Mouse (Mus musculus) gastrocnemius, postnatal 14 days (tissue): ENCODE results near the gene Zfp451. TPM values are rescaled to one million over a fixed set of nuclear protein-coding genes. Genes with fewer than 3 reads are reported as not detected.
"Not testable (repeated sequence)": the region's sequence is repeated elsewhere in the genome, so short reads cannot be mapped to it uniquely, and the experiment has no call there.

Source experiments
- DNase-seq: peaks from one replicate; pipeline ENCODE4 v3.0.0; 2021; ENCODE audit warnings: mixed read lengths
- intact Hi-C: fragments of 180-260 bp; cut with DNase I; formaldehyde crosslinking; loops from one replicate; pipeline ENCODE4 v1.15.1; 2025; ENCODE audit warnings: low total_unique reads
- long read RNA-seq, 2 experiments: library from polyadenylated mRNA; stranded (forward); transcript quantifications; one replicate each; pipeline ENCODE4 v2.0.0; 2021
- total RNA-seq, 2 experiments: library from RNA; stranded (reverse); gene quantifications; 2 replicates each; pipeline ENCODE4 v1.2.3; 2021

Zfp451 gene
- total RNA-seq, result 10 to 100 TPM; 14.1 TPM
- long read RNA-seq, experiment 1, partial matches to known transcripts, result 1 of 6 reads
- long read RNA-seq, experiment 1, other reads (novel, unspliced or antisense), result 2 of 6 reads
- long read RNA-seq, experiment 2, full-length matches to known transcripts, result 4 of 8 reads
- long read RNA-seq, experiment 2, partial matches to known transcripts, result 0 of 8 reads
- long read RNA-seq, experiment 2, other reads (novel, unspliced or antisense), result 4 of 8 reads

DNA sequence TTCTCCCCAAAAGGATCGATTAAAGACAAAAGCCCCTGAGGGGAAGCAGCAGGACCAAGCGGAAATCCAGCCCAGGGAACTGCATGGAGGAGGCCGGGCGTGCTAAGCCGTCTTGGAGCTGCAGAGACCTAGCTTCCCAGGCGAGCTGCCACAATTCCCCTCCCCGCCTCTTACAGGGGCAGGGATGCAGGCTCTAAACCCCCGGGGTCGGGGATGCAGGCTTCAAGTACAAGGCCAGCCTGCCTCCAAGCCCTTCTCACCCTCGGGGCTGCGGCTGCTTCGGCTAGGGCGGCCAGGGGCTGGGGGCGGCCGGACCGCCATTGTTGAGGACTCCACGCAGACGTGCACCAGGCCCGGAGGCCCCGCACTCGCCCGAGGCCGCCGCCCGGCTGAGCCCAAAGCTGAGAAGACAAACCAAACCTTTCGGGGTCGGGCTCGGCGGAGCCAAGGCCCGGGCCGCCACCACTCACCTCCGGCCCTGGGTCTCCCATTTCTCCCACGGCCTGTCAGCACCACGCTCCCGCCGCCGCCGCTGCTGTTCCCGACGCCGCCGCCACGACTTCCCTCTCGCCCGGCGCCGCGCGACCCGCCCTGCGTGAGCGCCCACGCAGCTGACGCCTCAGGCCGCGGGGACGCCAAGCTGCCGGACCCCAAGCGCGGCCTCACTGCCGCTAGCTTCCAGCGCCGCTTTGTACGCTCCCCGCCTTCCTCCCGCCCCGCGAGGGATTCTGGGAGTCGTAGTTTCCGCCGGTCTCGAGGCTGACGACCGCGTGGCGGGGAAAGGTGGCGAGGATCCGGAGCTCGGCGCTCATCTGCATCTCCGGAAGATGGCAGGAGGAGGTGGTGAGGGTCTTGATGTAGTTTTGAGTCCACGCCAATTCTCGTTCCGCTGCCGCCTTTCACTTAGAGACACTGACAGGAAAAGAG, at the start of gene Zfp451:
Gene Zfp451, minus strand, starts transcription at position 728 of the 927 bp plus-strand sequence.
- intact Hi-C loops, result no loop called here
- peak; percentile 95 for DNase-seq

DNA sequence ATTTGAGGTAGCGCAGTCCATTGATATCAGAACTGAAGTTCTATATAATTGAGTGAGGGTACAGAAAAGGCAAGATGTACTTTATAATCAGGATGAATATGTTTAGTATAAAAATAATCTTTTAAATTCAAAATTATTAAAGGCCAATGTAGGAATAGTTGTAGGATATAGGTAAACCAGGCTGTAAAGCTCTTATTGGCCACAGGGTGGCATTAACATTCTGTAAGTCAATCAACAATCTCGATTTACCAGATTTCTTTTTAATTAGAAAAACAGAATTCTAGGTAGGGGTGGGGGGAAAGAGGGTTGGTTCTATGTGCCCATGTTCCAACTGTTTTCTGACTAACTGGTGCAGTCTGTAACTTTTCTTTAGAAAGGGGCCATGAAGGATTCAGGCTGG, 32.4 kb upstream of the Zfp451 start:
- no peak for DNase-seq
- intact Hi-C loops, result no loop called here

DNA sequence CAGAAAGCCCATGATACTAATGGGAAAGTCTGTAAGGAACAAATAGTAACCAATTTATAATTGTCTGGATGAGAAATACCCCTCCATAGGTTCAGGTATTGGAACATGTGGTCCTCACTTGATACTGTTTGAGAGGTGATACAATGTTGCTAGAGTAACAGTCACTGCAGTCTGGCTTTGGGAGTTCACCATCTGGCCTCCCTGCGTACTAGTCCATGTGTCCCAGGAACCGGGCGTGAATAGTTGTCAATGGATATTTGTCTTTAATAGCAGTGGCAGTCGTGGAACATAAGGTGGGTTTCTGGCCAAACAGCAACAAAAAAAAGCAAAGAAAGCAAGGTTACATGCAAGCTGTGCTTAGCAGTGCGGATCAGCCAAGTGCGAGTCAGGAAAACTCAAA, 29.4 kb upstream of the Zfp451 start:
- no peak for DNase-seq
- intact Hi-C loops, result no loop called here

DNA sequence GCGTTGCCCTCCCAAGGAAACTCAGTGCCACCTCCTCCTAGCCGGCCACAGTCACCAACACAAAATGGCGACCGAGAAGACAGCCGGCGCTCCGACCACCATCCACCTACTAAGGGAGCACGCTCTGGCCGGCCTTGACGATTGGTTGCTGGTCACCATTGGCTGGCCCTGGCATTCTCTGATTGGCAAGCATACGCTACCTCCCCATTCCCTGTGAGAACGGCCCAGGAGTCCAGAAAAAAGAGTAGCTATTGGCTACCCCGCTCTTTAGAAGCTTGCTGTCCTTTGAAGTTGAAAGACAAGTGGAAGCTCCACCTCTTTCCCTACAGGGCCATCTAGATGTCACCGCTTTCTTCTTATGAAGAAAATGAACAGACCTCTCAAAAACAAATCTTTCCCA, 24.6 kb upstream of the Zfp451 start:
- DNase-seq, intact Hi-C loops: not testable (repeated sequence)

DNA sequence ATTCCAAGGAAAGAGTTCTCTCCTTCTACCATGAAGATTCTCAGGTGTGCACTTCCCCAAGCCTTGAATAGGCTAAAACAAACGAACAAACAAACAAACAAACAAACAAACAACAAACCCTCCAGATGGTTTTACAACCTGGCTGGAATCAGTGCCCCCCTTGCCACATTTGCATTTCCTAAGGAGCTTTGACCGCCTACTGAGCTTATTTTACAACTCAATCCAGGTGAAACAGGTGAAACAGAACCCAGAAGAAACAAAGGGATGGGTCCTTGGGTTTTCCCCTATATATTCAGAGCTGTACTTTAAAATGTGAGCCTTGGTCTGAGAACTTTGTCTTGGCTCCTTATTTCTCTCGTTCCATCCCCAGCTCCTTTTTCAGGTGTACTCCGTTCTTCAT, 16.2 kb upstream of the Zfp451 start:
- intact Hi-C loops, result no loop called here
- no peak for DNase-seq

DNA sequence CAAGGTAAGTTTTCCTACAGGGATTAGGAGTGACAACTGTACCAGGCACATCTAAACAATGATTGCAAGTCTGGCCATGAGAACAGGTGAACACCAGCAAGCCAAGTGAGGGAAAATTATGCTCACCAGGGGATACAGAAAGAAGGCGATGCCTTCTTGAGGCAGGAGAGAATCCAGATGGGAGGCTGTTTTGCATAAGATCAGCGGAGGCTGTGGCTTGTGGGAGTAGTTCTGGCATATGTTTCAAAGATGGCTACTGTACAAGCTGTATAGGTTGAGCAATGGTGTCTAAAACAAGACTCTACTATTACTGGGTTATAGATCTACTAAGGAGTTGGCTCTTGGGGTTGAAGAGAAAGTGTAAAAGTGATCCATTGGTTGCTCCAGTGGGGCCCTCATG, 3.5 kb upstream of the Zfp451 start:
- no peak for DNase-seq
- intact Hi-C loops, result no loop called here

DNA sequence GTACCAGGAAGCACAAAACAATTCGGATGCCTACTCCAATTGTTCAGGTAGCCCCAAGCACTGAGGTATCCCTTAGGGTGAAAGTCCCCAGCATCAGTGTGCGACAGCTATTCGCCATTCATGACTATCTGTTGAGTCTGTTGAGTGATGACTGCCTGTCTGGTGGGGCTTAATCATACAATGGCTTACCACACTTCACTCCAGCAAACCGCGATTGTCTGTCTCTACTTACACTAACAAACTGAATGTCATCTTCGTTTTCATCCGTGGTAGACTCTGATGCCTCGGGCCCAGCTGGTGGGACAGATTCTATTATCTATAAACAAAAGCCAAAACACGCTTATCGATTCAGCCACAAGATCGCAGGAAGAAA, 914 bp downstream of the Zfp451 start:
- no peak for DNase-seq
- intact Hi-C loops, result no loop called here

DNA sequence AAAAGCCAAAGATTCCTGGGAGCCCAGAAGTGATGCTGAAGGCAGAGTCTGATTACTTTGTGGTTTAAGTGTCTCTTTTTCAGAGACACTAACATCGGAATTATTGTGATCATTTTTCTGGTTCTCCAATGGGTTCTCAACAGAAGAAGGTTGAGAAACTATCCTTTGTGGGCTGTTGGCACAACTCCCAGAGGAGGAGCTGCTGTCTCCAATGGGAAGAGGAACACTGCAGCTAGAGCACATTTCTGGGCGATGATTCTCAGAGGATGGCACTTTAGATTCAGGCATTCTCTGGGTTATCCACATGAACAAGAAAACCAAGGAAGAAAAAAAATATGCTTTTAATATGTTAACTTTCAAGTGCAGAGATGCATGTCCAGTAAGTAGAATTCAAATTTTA, 11.1 kb downstream of the Zfp451 start:
- DNase-seq, result no peak
- intact Hi-C loops, result no loop called here

DNA sequence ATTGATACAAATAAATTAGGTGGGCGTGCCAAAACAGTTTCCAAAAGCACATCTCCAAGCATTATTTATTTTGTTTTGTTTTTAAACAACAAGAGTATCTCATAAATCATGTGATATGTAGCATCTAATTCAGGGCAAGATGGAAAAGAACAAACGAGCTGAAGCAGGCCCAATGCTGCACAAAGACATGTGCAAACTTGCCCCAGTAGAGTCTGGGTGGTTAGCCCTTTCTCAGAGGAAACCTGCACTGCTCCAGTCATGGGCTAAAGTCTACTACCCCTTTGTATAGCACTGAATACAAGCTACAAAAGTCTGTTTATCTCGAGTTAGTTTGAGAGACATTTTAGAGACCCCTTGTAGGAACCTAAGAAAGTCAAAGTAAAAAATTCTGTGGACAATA, 14.8 kb downstream of the Zfp451 start:
- intact Hi-C loops, result no loop called here
- DNase-seq, result no peak

DNA sequence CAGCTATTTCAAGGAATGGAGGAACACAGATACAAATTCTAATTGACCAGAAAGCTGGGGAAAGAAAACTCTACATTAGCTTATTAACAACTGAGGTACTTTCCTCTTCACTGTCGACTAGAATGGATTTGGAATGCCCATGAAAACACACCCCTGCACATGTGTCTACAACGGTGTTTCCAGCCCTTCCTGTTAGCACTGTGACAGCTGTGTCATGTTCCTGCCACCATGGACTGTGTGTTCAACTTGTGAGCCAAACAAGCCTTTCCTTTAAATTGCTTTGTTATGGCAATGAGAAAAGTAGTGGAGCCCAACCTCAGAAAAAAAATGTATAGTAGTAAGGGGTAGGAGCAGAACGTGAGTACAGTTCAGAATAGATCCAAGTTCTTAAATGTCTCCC, 25.9 kb downstream of the Zfp451 start:
- intact Hi-C loops, result no loop called here
- DNase-seq, result no peak

DNA sequence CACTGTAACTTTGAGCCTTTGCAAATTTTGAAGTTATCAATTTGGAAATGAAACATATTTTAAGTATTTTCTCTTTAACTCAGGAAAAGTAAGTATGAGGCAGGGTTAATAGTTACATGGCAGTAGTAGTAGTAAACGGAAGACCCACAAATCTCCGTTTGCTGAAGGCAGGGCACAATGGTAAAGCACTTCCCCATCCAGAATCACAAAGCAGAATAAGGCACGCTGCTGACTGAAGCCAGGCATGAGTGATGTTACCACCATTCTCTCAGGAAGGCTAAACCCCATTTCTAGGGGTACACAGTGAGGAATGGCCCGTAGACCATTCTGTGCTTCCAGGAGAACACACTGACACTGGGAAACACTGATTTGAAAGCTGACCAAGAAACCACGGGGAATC, 26.3 kb downstream of the Zfp451 start:
- DNase-seq, result no peak
- intact Hi-C loops, result no loop called here

DNA sequence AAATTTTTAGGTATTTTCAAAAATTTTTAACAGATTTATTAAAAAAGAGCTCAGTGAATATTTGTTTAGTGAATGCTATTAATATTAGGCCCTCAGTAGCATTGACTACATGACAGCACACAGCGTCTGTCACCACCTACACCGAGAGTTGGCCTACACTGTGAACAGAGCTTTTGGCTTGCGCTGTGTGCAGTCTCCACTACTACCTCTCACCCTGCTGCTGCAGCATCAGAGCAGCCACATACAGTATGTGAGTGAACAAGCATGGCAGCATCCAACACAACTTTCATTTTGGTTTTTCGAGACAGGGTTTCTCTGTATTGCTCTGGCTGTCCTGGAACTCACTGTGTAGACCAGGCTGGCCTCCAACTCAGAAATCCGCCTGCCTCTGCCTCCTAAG, 29.8 kb downstream of the Zfp451 start:
- DNase-seq, result no peak
- intact Hi-C loops, result no loop called here

DNA sequence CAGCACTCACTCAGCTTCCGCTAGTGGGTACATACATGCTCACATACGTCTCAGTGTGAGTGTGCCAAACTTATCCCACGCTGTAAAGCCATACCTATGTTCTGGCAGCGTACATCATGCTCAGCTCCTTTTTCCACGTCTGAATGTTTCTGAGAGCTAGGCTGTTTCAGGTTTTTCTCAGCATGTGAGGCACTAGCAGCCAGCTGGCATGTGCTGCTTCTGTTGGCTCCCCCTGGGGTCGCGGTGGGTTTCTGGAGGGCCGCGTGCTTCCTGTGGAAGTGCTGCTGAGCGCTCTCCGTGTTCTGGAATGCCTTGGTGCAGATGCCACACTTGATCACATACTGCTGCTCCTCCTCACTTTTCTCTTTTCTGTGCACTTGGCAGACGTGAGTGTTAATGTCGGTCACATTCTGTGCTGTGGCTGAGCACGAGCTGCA, 38.2 kb downstream of the Zfp451 start:
- intact Hi-C loops, result no loop called here
- no peak for DNase-seq

DNA sequence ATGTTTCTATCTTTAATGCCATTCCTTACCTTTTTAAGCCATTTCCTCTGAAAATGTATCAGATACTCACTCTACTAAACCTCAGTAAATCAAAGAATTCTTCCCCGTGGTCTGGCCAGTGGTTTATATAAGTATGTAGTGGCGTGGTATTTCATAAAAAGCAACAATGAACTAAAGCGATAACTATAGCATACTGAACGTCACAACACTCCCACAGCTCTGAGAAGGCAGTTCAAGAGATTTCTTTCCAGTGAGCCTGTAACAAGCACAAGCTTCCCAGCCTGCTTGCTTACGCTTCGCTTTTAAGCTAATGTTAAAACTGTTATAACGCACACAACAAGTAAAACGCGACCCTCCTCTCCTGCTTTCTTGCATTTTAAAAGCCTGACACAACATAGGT, 42.3 kb downstream of the Zfp451 start:
- intact Hi-C loops, result no loop called here
- DNase-seq, result no peak

DNA sequence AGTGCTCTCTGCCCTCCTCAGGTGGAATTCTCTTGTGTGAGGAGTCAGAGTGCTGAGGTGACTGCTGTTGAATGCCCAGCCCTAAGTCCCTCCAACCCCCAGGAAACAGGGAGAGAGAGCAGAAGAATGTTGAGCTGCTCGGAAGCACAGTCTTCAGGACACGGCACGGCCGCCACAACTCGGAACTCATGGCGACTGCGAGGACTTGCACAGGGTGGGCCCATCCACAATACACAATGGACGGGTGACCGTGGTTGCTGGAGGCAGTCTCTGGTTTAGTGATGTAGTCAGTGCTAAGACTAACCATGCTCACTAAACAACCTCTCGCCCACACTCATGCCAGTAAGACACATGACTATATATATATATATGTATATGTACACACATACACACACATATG, 42.8 kb downstream of the Zfp451 start:
- intact Hi-C loops, result no loop called here
- no peak for DNase-seq

DNA sequence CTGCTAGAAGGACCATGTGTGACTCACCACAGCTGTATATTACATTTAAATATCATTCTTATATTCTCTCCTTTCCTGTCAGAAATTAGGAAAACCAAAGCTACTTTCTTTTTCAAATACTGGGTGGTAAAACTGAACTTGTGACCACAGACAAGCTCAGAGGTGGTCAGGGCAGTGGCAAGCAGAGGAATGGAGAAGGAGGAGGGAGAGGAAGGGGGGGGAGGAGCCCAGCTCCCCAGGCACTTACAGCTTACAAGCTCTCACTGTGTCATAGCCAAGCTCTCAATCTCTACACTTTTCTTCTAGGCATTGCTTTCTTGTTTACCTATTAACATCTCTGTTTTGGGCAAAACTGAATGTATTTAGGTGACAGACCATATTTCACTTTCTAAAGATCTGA, 45.6 kb downstream of the Zfp451 start:
- intact Hi-C loops, result no loop called here
- DNase-seq, result no peak

DNA sequence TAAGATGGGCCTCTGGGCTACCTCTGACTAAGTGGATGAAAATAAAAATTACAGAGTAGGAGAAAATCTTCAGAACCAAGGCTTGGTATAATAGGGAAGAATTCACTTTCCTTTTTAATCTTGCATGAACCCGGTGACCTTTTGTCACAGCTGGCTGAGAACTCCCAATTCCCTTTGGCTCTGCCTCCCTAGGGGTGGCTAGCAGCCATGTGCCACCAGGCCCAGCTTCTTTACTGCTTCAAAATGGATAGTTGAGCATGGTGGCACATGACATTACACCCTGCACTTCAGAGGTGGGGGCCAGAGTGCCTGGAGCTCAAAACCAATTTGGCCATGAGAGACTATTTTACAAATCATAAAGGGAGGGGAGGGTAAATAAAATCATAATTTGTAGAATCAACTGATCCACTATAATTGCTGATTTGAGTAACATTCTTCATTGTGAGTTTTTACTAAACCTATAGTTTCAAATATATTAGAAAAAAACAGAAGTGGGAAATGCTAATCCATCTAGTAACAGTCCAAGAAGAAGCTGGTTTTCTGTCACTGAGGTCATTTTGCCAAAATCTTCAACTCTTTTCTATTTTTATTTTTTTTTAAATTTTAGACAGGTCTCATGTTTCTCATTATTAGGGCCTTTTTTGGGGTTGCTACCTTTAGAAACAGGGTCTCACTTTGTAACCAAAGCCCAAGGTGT, 46.2 kb downstream of the Zfp451 start:
- no peak for DNase-seq
- intact Hi-C loops, result no loop called here

DNA sequence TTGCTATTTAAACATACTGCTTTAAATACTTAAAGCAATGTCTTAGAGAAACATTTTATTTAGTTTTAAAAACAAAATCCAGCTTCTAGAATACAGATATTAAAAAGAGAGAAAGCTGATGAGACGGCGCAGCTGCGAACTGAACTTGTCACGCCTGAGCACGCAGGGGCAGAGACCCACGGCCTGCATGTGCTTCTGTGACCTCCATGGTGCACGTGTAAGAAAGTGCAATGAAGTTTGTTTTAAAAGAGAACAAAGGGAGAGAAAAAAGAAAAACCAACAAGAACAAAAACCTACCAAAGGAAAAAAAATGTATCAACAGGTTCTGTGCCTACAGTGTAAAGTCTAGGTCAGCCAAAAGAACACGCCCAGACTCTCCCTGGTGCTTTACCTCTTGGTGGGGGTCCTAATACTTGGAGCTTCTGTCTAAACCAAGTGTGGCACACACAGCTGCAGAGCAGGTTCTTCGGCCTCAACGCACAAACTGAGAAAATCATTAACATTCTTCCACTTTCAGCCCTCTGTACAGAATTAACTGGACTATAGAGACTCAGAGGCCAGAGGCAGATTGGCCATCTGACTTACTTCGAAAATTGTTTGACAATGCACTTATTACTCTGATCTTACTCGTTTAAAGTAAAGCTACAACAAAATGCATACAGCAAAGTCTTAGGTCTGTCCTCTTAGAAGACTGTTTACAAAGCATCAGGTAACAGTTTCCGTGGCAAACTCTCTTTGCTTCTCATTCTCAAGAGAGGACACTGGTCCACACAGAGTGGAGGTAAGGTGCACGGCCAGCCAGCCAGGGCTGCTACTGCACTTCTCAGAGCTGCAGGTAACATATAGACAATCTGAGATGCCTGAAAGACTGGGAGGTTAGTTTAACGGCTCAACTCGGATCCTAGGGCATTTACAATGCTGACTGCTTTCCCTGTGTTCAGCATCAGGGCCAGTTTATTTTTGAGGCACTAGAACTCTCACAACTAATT, 47.6 kb downstream of the Zfp451 start:
- intact Hi-C loops, result no loop called here
- DNase-seq, result no peak

DNA sequence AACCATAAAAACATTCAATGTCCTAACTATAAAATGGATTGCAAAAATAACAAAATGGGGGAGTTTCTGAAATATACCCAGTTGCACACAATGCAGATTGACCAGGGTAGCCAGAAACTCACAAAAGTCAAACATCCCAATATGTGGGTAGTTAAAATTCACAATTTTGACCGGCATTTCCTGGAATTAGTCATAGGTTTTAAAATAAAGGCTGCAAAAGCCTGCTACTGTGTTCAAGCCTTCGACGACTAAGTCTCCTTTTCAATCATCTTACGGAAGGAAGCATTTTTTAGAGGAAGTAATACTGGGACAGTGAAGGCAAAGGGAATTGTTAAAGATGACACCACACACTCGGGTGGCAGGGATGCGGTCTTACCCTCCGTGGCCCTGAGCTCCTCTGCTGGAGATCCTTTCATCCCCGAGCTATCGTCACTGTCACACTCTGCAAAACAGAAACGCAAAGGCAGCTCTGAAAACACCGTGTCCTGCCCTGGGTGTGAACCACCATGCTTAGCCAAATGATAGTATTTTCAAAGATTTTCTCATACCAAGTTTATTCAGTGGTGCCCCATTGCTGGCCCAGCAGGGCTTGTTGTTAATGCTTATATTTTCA, 48.8 kb downstream of the Zfp451 start:
- DNase-seq, result no peak
- intact Hi-C loops, result no loop called here
